Mouse (Mus musculus) lung, adult 2 months (tissue): Measurements from ENCODE around the gene Gpc1. TPM values are rescaled to one million over a fixed set of nuclear protein-coding genes. Genes with fewer than 3 reads are reported as not detected.

Experiments
- DNase-seq: peaks from one replicate; pipeline ENCODE4 v3.0.0; 2022
- H3K4me1 ChIP-seq: fragments of 200-500 bp; 2 replicates; pipeline ENCODE4 v1.6.1; 2011; ENCODE audit warnings: low read length; ENCODE audit not compliant: control insufficient read depth, insufficient read depth
- H3K4me3 ChIP-seq: fragments of 200-500 bp; replicated peaks from 2 replicates; pipeline ENCODE3; 2011; ENCODE audit warnings: low read depth, mild to moderate bottlenecking, control low read depth, low read length; ENCODE audit errors: extremely low read depth
- CTCF ChIP-seq: fragments of 200-500 bp; IDR thresholded peaks from 2 replicates; pipeline ENCODE4 v1.5.1; 2011; ENCODE audit warnings: mild to moderate bottlenecking, low read length, control low read depth; ENCODE audit not compliant: insufficient read depth
- POLR2A ChIP-seq: fragments of 200-500 bp; IDR thresholded peaks from 2 replicates; pipeline ENCODE4 v1.6.1; 2011; ENCODE audit warnings: low read depth, mild to moderate bottlenecking, control low read depth, low read length, borderline replicate concordance; ENCODE audit errors: extremely low read depth
- WGBS: fragments of 180-500 bp; shearing (Covaris S2); methylation state at CpG from one replicate; pipeline ENCODE4 v1.1.7; 2018; 5-methylcytosine and 5-hydroxymethylcytosine counted together
- polyA plus RNA-seq: library from polyadenylated mRNA; depleted of rRNA; stranded (reverse); fragments of >200 nt; gene quantifications from 2 replicates; pipeline ENCODE4 v1.2.3, GENCODE M21; 2012; rRNA removed

The Gpc1 gene
- polyA plus RNA-seq, 1 experiment: 23.6 TPM

DNA sequence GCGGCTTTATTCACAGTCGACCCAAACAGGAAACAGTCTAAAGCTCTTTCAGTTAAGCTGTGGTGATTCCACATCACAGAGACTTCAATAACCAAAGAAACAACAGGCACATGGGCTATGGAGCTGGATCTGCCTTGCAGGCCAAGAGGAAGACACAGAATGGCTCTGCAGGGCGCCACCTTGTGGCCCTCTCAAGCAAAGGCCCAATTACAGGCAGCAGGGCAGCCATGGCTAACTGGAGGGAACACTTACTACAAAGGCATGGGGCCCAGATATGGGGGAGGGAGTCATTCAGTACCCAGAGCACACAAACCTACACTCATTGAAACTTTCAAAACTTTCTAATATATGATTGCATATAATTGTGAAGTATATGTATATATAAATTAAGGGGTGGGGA is 63.6 kb downstream of the Gpc1 start:
- Histone ChIP-seq H3K4me3 (no peak overlapping the region), H3K4me1 (no peaks in the 10 kb centered on the region)
- TF ChIP-seq POLR2A (no peak), CTCF (peak; percentile 85)
- 11% methylated on average over 3 of the region's 3 CpGs for WGBS
- DNase-seq: peak; percentile 50

DNA sequence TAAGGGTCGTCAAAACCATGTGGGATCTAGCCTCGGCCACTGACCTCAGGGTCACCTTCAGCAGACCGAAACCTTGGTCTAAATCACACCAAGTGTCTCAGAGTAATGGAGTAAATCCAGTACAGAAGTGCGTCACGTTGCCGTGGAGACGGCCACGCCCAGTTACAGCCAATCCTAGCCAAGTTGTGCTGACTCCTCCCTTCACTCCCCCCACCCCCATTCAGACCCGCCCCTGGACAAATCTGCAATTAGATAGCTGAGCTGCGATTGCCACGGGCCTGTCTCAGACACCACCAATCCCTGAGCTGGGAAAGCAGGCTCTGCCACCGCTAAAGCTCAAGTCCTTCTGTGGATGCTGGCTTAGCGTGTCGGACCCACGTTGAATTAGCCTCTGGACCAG is 71.3 kb downstream of the Gpc1 start, which contains the start of gene Ankmy1:
Gene Ankmy1 (minus strand): TSS at position 121 of the 400 bp plus-strand sequence.
- Histone ChIP-seq H3K4me3 (no peak within 1 kb of the TSS), H3K4me1 (peaks cover 9% of the 10 kb centered on the region; the same call in 1 of the 2 replicates)
- WGBS: 3% methylated on average over 15 of the region's 15 CpGs
- TF ChIP-seq CTCF: no peak
- no peak for TF ChIP-seq POLR2A
- peak; percentile 59 for DNase-seq

DNA sequence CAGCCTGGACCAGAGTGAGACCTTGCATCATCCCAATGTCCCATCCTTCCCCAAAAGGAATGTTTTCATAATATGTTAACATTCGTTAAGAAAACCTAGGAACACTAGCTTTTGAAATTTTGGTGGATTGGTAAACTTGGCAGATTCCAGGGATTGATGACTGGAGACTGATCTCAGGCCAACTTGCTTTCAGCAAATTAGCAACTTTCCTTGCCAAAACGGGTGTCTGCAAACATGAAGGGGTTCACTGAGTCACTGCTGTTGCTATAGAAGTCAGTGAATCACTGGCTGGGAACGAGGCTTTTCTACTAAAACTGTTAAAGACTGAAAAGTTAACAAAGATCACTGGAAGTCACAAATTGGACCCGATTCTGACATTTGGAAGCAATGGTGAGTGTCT is 72.2 kb downstream of the Gpc1 start:
- no peak overlapping the region for H3K4me3 ChIP-seq
- no peak for DNase-seq
- 60% methylated on average over 4 of the region's 4 CpGs for WGBS
- peaks cover 10% of the 10 kb centered on the region; the same call in 1 of the 2 replicates for H3K4me1 ChIP-seq
- TF ChIP-seq CTCF (no peak), POLR2A (no peak)

DNA sequence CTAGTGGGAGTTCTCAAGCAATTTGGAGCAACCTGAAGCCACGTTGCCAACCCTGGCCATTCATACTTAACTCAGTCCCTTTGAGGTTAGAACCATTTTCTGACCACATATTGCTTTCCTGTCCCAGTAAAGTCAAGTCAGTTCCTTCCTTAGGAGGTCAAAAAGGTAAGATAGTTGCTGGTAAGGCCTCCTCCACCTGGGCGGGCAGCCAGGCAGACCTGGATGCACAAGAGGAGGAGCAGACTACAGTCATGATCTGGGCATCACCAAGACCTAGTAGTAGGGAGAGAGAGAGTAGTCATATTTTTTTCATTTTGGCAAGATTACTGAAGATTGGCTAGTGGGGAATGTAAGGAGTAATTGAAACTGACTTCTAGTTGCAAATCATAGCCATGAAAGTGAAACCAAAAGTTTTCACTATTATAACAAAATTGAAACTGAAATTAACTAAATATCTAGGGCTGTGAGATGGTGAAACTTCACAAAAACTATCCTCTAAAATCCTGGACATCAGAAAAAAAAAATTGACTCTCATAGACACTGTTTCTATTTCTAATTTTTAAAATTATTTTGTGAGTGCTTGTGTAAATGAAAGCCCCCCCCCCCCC is 74.4 kb downstream of the Gpc1 start:
- DNase-seq: no peak
- Histone ChIP-seq H3K4me1 (peaks cover 17% of the 10 kb centered on the region), H3K4me3 (no peak overlapping the region)
- no peak for TF ChIP-seq POLR2A
- 90% methylated on average over 2 of the region's 2 CpGs for WGBS

DNA sequence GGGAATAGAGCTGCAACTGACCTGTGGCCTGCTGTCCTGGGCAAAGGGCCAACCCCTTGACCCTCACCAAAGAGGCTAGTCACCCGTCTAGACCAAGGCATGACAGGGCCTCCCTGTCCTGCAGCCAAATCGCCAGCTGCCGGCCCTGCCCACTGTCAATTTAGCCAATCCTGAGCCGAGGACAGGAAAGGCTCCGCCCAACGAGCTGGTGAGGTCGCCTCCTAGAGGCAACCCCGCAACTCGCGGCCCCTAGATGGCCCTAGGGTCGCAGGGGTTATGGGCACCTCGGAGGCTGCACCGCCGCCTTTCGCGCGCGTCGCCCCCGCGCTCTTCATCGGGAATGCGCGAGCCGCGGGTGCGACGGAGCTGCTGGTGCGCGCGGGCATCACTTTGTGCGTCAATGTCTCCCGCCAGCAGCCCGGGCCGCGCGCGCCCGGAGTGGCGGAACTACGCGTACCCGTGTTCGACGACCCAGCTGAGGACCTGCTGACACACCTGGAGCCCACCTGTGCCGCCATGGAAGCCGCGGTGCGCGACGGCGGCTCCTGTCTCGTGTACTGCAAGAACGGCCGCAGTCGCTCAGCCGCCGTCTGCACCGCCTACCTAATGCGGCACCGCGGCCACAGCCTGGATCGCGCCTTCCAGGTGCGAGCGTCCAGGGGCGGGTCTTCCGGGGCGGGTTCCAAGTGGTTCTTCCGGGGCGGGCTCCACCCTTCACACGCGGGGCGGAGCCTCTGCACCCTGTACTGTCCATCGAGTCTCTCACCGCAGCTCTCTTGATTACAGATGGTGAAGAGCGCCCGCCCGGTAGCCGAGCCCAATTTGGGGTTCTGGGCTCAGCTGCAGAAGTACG is 75.6 kb downstream of the Gpc1 start, which contains the start of gene Dusp28:
Gene Dusp28 (plus strand): TSS at position 203 of the 853 bp plus-strand sequence.
- H3K4me3 ChIP-seq: peak within 1 kb of the TSS; percentile 73
- H3K4me1 ChIP-seq: peaks cover 21% of the 10 kb centered on the region
- peak; percentile 84 for DNase-seq
- TF ChIP-seq CTCF (0 out of 2 replicates have a peak, but pooled peaks have one; percentile 30), POLR2A (peak; percentile 59; the same call in 1 of the 2 replicates)
- under 1% methylated on average over 81 of the region's 81 CpGs for WGBS

DNA sequence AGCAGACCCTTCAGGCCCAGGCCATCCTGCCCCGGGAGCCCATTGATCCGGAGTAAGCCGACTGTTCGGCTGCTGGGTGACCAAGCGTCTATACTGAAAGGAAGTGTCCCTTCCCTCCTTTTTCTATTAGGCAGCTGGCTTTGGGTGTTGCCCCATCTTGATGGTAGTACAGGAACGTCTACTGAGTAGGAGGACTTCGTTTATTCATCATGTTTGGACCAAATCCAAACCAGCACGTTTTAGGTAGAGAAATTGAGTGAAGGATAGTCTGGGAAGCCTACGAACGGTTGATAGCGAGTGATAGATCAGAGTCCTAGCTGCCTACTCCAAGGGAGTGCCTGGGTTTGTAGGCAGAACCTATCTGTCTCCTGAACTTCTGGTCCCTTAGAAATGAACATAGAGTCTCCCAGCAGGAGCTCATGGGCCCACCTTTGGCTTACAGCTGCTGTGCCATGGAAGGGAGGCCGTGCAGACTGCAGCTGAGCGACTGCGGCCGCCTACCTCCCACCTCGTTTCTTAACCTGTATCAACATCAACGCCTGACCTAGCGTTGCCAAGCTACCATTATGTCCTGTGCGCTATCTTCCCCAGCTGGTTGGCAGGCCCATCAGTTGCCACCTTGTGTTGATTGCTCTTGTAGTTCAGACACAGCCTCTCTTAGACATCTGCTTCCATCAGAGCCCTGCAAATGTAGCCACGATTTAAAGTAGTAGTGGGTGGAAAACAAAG is 76.4 kb downstream of the Gpc1 start:
- no peak for TF ChIP-seq POLR2A
- WGBS: 43% methylated on average over 20 of the region's 20 CpGs

DNA sequence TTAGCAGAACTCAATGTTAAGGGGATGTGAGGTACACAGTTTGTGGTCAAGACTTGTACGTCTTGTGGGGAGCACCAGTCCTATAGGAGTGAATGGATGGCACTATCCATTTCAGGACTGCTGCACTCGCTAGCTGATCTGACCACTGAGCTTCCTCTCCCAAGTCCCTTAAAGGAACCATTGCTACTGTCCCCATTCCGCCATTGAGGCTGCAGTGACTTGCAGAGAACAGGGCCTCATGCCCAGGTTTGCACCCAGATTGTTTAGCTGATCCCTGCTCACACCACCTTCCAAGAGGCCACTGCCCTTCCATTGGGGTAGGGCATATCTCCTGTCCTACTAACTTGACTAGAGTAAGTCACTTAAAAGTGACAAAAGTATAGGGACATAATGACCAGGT is 77.2 kb downstream of the Gpc1 start:
- DNase-seq: no peak
- Histone ChIP-seq H3K4me3 (no peak overlapping the region), H3K4me1 (peaks cover 25% of the 10 kb centered on the region)
- WGBS: 99% methylated on average over 3 of the region's 3 CpGs
- TF ChIP-seq CTCF: no peak
- no peak for TF ChIP-seq POLR2A

More for the DNA sequence above, 76.4 kb downstream of the Gpc1 start:
- peak overlapping the region; percentile 73 for H3K4me3 ChIP-seq
- peaks cover 26% of the 10 kb centered on the region for H3K4me1 ChIP-seq
- DNase-seq: no peak

DNA sequence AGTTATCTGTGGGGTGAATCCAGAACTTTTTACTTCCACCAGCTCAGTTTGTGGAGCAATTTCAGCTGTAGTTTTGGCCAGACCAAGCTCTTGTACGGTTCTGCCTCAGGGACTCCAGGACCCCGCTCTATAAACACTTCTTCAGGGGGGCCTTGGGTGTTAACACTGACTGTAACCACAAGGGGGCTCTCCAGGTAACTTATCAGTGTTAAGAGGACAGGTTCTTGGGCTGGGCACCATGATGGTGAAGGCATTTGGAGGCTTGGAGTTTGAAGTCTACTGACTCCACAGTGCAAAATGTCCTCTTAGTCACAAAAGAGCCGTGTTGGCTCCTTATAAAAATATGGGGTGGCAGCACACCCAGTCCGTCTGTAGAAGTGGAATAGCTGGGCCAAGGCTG is 77.6 kb downstream of the Gpc1 start:
- DNase-seq: no peak
- TF ChIP-seq CTCF (no peak), POLR2A (no peak)
- 65% methylated on average over 4 of the region's 4 CpGs for WGBS
- Histone ChIP-seq H3K4me3 (no peak overlapping the region), H3K4me1 (peaks cover 25% of the 10 kb centered on the region)

Other genes starting within 250 kb of the Gpc1 start
- not detected in 2 replicates for gene Olfr1412, start 245.9 kb upstream of the Gpc1 start, polyA plus RNA-seq
- gene Olfr1411, start 237.2 kb upstream of the Gpc1 start, polyA plus RNA-seq: not detected in 2 replicates
- gene Olfr1410, start 225.9 kb upstream of the Gpc1 start, polyA plus RNA-seq: not detected in 2 replicates
- gene Olfr12, start 213.9 kb upstream of the Gpc1 start, polyA plus RNA-seq: not detected in 2 replicates
- gene Cops9, start 189.7 kb upstream of the Gpc1 start, polyA plus RNA-seq: 73.6 and 107 TPM in 2 replicates
- gene Otos, start 182.8 kb upstream of the Gpc1 start, polyA plus RNA-seq: 0.18 TPM in 1 of 2 replicates, not detected in the other
- 1.0 and 1.5 TPM in 2 replicates for gene Ankmy1, start 71.3 kb downstream of the Gpc1 start, polyA plus RNA-seq
- 21.9 and 27.1 TPM in 2 replicates for gene Dusp28, start 75.3 kb downstream of the Gpc1 start, polyA plus RNA-seq
- gene Rnpepl1, start 79.1 kb downstream of the Gpc1 start, polyA plus RNA-seq: 249 and 277 TPM in 2 replicates
- gene Capn10, start 102.7 kb downstream of the Gpc1 start, polyA plus RNA-seq: 26.8 and 27.3 TPM in 2 replicates
- gene Gpr35, start 119.2 kb downstream of the Gpc1 start, polyA plus RNA-seq: 5.5 and 8.2 TPM in 2 replicates
- 0.14 TPM in 1 of 2 replicates, not detected in the other for gene Aqp12, start 174.7 kb downstream of the Gpc1 start, polyA plus RNA-seq